Mouse (Mus musculus): ENCODE results near the gene Plekho1. TPM values are rescaled to one million over a fixed set of nuclear protein-coding genes. Genes with fewer than 3 reads are reported as not detected.
A peak's percentile ranks its signal among the peaks of the same experiment; 100 is the strongest.
"Not testable (repeated sequence)": the region's sequence is repeated elsewhere in the genome, so short reads cannot be mapped to it uniquely, and the experiment has no call there.

Gene Plekho1
- not detected in 2 replicates for polyA plus RNA-seq (2012; ENCODE audit: insufficient read depth, insufficient read length, low replicate concordance, missing spikeins)

- TF ChIP-seq POLR2A (IDR thresholded peaks at IDR 0.05; ENCODE audit: insufficient read depth, low read depth, low read length): peak; percentile 67; the same call in 1 of the 2 replicates
- TF ChIP-seq CTCF (IDR thresholded peaks at IDR 0.05; ENCODE audit: insufficient read depth, low read depth, low read length): no peak
- Histone ChIP-seq H3K4me1 (ENCODE audit: control insufficient read depth, insufficient read depth, low read length) (peaks cover 46% of the 10 kb centered on the region), H3K27ac (ENCODE audit: insufficient read depth, low read depth, low read length) (peak within 1 kb of the TSS; percentile 96), H3K4me3 (ENCODE audit: insufficient read depth, low read depth, low read length) (peak within 1 kb of the TSS; percentile 59)
- under 1% methylated on average over 82 of the region's 84 CpGs for WGBS
Observed at GRCm38 (mm10) chr3:95995802-95996428, at the start of gene Plekho1. TSS of gene Plekho1 (minus strand) at chr3:95996001.

- 92% methylated on average over 3 of the region's 3 CpGs for WGBS
- H3K4me1 ChIP-seq (ENCODE audit: control insufficient read depth, insufficient read depth, low read length); H3K27ac ChIP-seq (ENCODE audit: insufficient read depth, low read depth, low read length); H3K4me3 ChIP-seq (ENCODE audit: insufficient read depth, low read depth, low read length): not testable (repeated sequence)
Observed at GRCm38 (mm10) chr3:96044559-96044958, 48.8 kb upstream of the Plekho1 start.

GRCm38 (mm10) chr3:96043104-96043503, 47.3 kb upstream of the Plekho1 start:
- no peak overlapping the region for H3K4me3 ChIP-seq (ENCODE audit: insufficient read depth, low read depth, low read length)
- WGBS: 31% methylated on average over 1 of the region's 1 CpGs
- no peak for TF ChIP-seq CTCF (IDR thresholded peaks at IDR 0.05; ENCODE audit: insufficient read depth, low read depth, low read length)
- no peak for TF ChIP-seq POLR2A (IDR thresholded peaks at IDR 0.05; ENCODE audit: insufficient read depth, low read depth, low read length)
- peaks cover 4% of the 10 kb centered on the region for H3K4me1 ChIP-seq (ENCODE audit: control insufficient read depth, insufficient read depth, low read length)
- no peak overlapping the region for H3K27ac ChIP-seq (ENCODE audit: insufficient read depth, low read depth, low read length)

- Histone ChIP-seq H3K4me3 (ENCODE audit: insufficient read depth, low read depth, low read length) (no peak overlapping the region), H3K4me1 (ENCODE audit: control insufficient read depth, insufficient read depth, low read length) (peaks cover 4% of the 10 kb centered on the region), H3K27ac (ENCODE audit: insufficient read depth, low read depth, low read length) (no peak overlapping the region)
- WGBS: 97% methylated on average over 6 of the region's 6 CpGs
- no peak for TF ChIP-seq POLR2A (IDR thresholded peaks at IDR 0.05; ENCODE audit: insufficient read depth, low read depth, low read length)
- TF ChIP-seq CTCF (IDR thresholded peaks at IDR 0.05; ENCODE audit: insufficient read depth, low read depth, low read length): no peak
Observed at GRCm38 (mm10) chr3:96041079-96041478, 45.3 kb upstream of the Plekho1 start.

GRCm38 (mm10) chr3:96040663-96041006, 44.8 kb upstream of the Plekho1 start:
- TF ChIP-seq POLR2A (IDR thresholded peaks at IDR 0.05; ENCODE audit: insufficient read depth, low read depth, low read length) (no peak), CTCF (IDR thresholded peaks at IDR 0.05; ENCODE audit: insufficient read depth, low read depth, low read length) (no peak)
- 0 out of 2 replicates have a peak overlapping the region, but pooled peaks have one; percentile 50 for H3K27ac ChIP-seq (ENCODE audit: insufficient read depth, low read depth, low read length)
- peaks cover 4% of the 10 kb centered on the region for H3K4me1 ChIP-seq (ENCODE audit: control insufficient read depth, insufficient read depth, low read length)
- 86% methylated on average over 2 of the region's 2 CpGs for WGBS
- no peak overlapping the region for H3K4me3 ChIP-seq (ENCODE audit: insufficient read depth, low read depth, low read length)

GRCm38 (mm10) chr3:96039857-96040662, 44.3 kb upstream of the Plekho1 start:
- Histone ChIP-seq H3K27ac (ENCODE audit: insufficient read depth, low read depth, low read length) (peak overlapping the region; percentile 53; the same call in 1 of the 2 replicates), H3K4me3 (ENCODE audit: insufficient read depth, low read depth, low read length) (no peak overlapping the region), H3K4me1 (ENCODE audit: control insufficient read depth, insufficient read depth, low read length) (peaks cover 4% of the 10 kb centered on the region)
- whole genome bisulfite sequencing: 58% methylated on average over 9 of the region's 9 CpGs
- TF ChIP-seq CTCF (IDR thresholded peaks at IDR 0.05; ENCODE audit: insufficient read depth, low read depth, low read length) (no peak), POLR2A (IDR thresholded peaks at IDR 0.05; ENCODE audit: insufficient read depth, low read depth, low read length) (no peak)

- TF ChIP-seq CTCF (IDR thresholded peaks at IDR 0.05; ENCODE audit: insufficient read depth, low read depth, low read length) (no peak), POLR2A (IDR thresholded peaks at IDR 0.05; ENCODE audit: insufficient read depth, low read depth, low read length) (no peak)
- Histone ChIP-seq H3K4me3 (ENCODE audit: insufficient read depth, low read depth, low read length) (no peak overlapping the region), H3K4me1 (ENCODE audit: control insufficient read depth, insufficient read depth, low read length) (peaks cover 4% of the 10 kb centered on the region), H3K27ac (ENCODE audit: insufficient read depth, low read depth, low read length) (no peak overlapping the region)
- WGBS: 99% methylated on average over 4 of the region's 4 CpGs
Observed at GRCm38 (mm10) chr3:96038851-96039250, 43.0 kb upstream of the Plekho1 start.

GRCm38 (mm10) chr3:96038156-96038555, 42.4 kb upstream of the Plekho1 start:
- 79% methylated on average over 5 of the region's 5 CpGs for WGBS
- peaks cover 2% of the 10 kb centered on the region for H3K4me1 ChIP-seq (ENCODE audit: control insufficient read depth, insufficient read depth, low read length)
- no peak overlapping the region for H3K27ac ChIP-seq (ENCODE audit: insufficient read depth, low read depth, low read length)
- TF ChIP-seq POLR2A (IDR thresholded peaks at IDR 0.05; ENCODE audit: insufficient read depth, low read depth, low read length) (no peak), CTCF (IDR thresholded peaks at IDR 0.05; ENCODE audit: insufficient read depth, low read depth, low read length) (no peak)
- no peak overlapping the region for H3K4me3 ChIP-seq (ENCODE audit: insufficient read depth, low read depth, low read length)

GRCm38 (mm10) chr3:96036796-96037195, 41.0 kb upstream of the Plekho1 start:
- no peak overlapping the region for H3K27ac ChIP-seq (ENCODE audit: insufficient read depth, low read depth, low read length)
- peaks cover 2% of the 10 kb centered on the region for H3K4me1 ChIP-seq (ENCODE audit: control insufficient read depth, insufficient read depth, low read length)
- 92% methylated on average over 6 of the region's 6 CpGs for WGBS
- no peak for TF ChIP-seq CTCF (IDR thresholded peaks at IDR 0.05; ENCODE audit: insufficient read depth, low read depth, low read length)
- TF ChIP-seq POLR2A (IDR thresholded peaks at IDR 0.05; ENCODE audit: insufficient read depth, low read depth, low read length): no peak
- no peak overlapping the region for H3K4me3 ChIP-seq (ENCODE audit: insufficient read depth, low read depth, low read length)

All from olfactory bulb, adult 2 months (tissue).